Mouse (Mus musculus) E14TG2a.4 (cell line): ENCODE measurements at regions not wholly inside any gene's neighbourhood (a gene's known extent, or its start where the extent isn't known, plus 50 kb on each side); places are given as distances from the start of the nearest gene placed in this dataset.

ENCODE experiments used
- CTCF ChIP-seq: conservative IDR thresholded peaks from 2 replicates; pipeline ENCODE4 v1.5.1; 2014; ENCODE audit warnings: low read length
- POU5F1 ChIP-seq: IDR thresholded peaks from 2 replicates; pipeline ENCODE4 v1.6.1; 2014; ENCODE audit warnings: low read length, borderline replicate concordance

GRCm38 (mm10) chr11:22596805-22597149 lies 84.9 kb downstream of the Tmem17 start:
- TF ChIP-seq CTCF: no peak
- no peak for TF ChIP-seq POU5F1
